Mouse (Mus musculus) frontal cortex, postnatal 10 days (tissue): ENCODE data around the gene Zmym2.
"Not testable (repeated sequence)": the region's sequence is repeated elsewhere in the genome, so short reads cannot be mapped to it uniquely, and the experiment has no call there.

ENCODE experiments used
- DNase-seq, 2 experiments: peaks; one replicate each; pipeline ENCODE4 v3.0.0; 2022; ENCODE audit warnings: low spot score in 2 of 2, mixed read lengths in 1 of 2

Gene Zmym2

GRCm38 (mm10) chr14:56886594-56887513 is at the start of gene Zmym2:
Zmym2 (plus strand) TSS chr14:56886653.
- peak; percentile 67 to 75 for DNase-seq

GRCm38 (mm10) chr14:56844033-56844432 is 42.4 kb upstream of the Zmym2 start:
- no peak for DNase-seq

- no peak for DNase-seq
These were observed 41.9 kb upstream of the Zmym2 start for GRCm38 (mm10) chr14:56844507-56844906.

GRCm38 (mm10) chr14:56848322-56848721 is 38.1 kb upstream of the Zmym2 start:
- DNase-seq, result no peak

- no peak for DNase-seq
These were observed 36.8 kb upstream of the Zmym2 start for GRCm38 (mm10) chr14:56849681-56850080.

- no peak for DNase-seq
These were observed 22.4 kb upstream of the Zmym2 start for GRCm38 (mm10) chr14:56864041-56864440.

- DNase-seq, result no peak
These were observed 21.8 kb upstream of the Zmym2 start for GRCm38 (mm10) chr14:56864641-56865040.

GRCm38 (mm10) chr14:56865112-56865511 is 21.3 kb upstream of the Zmym2 start:
- DNase-seq, result not testable (repeated sequence)

- DNase-seq, result no peak
These were observed 12.9 kb upstream of the Zmym2 start for GRCm38 (mm10) chr14:56873525-56873924.

GRCm38 (mm10) chr14:56875586-56876159 is 10.8 kb upstream of the Zmym2 start:
- DNase-seq, result no peak

GRCm38 (mm10) chr14:56881271-56881670 is 5.2 kb upstream of the Zmym2 start:
- no peak for DNase-seq

- no peak for DNase-seq
These were observed 3.0 kb upstream of the Zmym2 start for GRCm38 (mm10) chr14:56883431-56883830.

- peak; percentile 79 to 81 for DNase-seq
These were observed 1.1 kb upstream of the Zmym2 start for GRCm38 (mm10) chr14:56885308-56885771.

- DNase-seq, result peak; percentile 75 to 80
These were observed 363 bp upstream of the Zmym2 start for GRCm38 (mm10) chr14:56885986-56886593.

- no peak for DNase-seq
These were observed 1.0 kb downstream of the Zmym2 start for GRCm38 (mm10) chr14:56887514-56887880.

GRCm38 (mm10) chr14:56887887-56888286 is 1.4 kb downstream of the Zmym2 start:
- DNase-seq, result peak; percentile 62 to 78

- DNase-seq, result no peak
These were observed 2.0 kb downstream of the Zmym2 start for GRCm38 (mm10) chr14:56888416-56888815.

GRCm38 (mm10) chr14:56894417-56894816 is 8.0 kb downstream of the Zmym2 start:
- no peak for DNase-seq

- DNase-seq, result no peak
These were observed 10.1 kb downstream of the Zmym2 start for GRCm38 (mm10) chr14:56896521-56896920.

GRCm38 (mm10) chr14:56897475-56897874 is 11.0 kb downstream of the Zmym2 start:
- DNase-seq, result no peak

- no peak for DNase-seq
These were observed 13.2 kb downstream of the Zmym2 start for GRCm38 (mm10) chr14:56899656-56900055.

GRCm38 (mm10) chr14:56903039-56903438 is 16.6 kb downstream of the Zmym2 start:
- no peak for DNase-seq

- DNase-seq, result no peak
These were observed 19.2 kb downstream of the Zmym2 start for GRCm38 (mm10) chr14:56905696-56906095.
